Mouse (Mus musculus) thymus, adult 2 months (tissue): ENCODE measurements at regions not wholly inside any gene's neighbourhood (a gene's known extent, or its start where the extent isn't known, plus 50 kb on each side); places are given as distances from the start of the nearest gene placed in this dataset.

Source experiments
- CTCF ChIP-seq: fragments of 200-500 bp; IDR thresholded peaks from 2 replicates; pipeline ENCODE4 v1.5.1; 2012; ENCODE audit warnings: mild to moderate bottlenecking, control low read depth, low read length, moderate library complexity, borderline replicate concordance; ENCODE audit not compliant: control insufficient read depth, poor library complexity, insufficient read depth; ENCODE audit errors: extremely low read depth
- POLR2A ChIP-seq: fragments of 200-500 bp; IDR thresholded peaks from 2 replicates; pipeline ENCODE4 v1.6.1; 2012; ENCODE audit warnings: mild to moderate bottlenecking, low read length, control low read depth, moderate library complexity; ENCODE audit not compliant: control insufficient read depth, poor library complexity, insufficient read depth; ENCODE audit errors: extremely low read depth

- no peak for TF ChIP-seq CTCF
- TF ChIP-seq POLR2A = no peak
Measured at GRCm38 (mm10) chr3:37875331-37876015, 151.2 kb upstream of the Gm5148 start.
